Mouse (Mus musculus) heart, postnatal 0 days (tissue): ENCODE measurements around the gene Gm47841.

Source experiments
- CTCF ChIP-seq: IDR thresholded peaks from 2 replicates; pipeline ENCODE4 v1.5.1; 2016; ENCODE audit warnings: antibody characterized with exemption, control low read depth, low read depth
- EP300 ChIP-seq: IDR thresholded peaks from 2 replicates; pipeline ENCODE4 v1.6.1; 2016; ENCODE audit warnings: antibody characterized with exemption, low read depth

- TF ChIP-seq CTCF (no peak), EP300 (no peak)
Measured at GRCm38 (mm10) chr15:101068671-101069070, 21.5 kb upstream of the Gm47841 start.
